Mouse (Mus musculus) CH12.LX (cell line): ENCODE data around the gene Zbtb38. TPM values are rescaled to one million over a fixed set of nuclear protein-coding genes. Genes with fewer than 3 reads are reported as not detected.

ENCODE experiments used
- DNase-seq: peaks from one replicate; pipeline ENCODE4 v3.0.0-alpha.2; 2013; ENCODE audit errors: extremely low read depth
- H3K27ac ChIP-seq: 2 replicates; pipeline ENCODE4 v1.5.1; 2012; ENCODE audit warnings: low read depth, mild to moderate bottlenecking, control low read depth, moderate library complexity; ENCODE audit not compliant: insufficient read depth
- H3K27me3 ChIP-seq: replicated peaks from 2 replicates; pipeline ENCODE3; 2012; ENCODE audit warnings: inconsistent platforms
- H3K36me3 ChIP-seq, 2 experiments: replicated peaks in 1 of 2; 2 replicates each; pipeline versions ENCODE3 to v1.6.1; 2012; ENCODE audit warnings: inconsistent platforms in 1 of 2, low read length in 1 of 2, mild to moderate bottlenecking in 1 of 2, mixed read lengths in 1 of 2, moderate library complexity in 1 of 2; ENCODE audit not compliant: control insufficient read depth in 1 of 2, insufficient read depth in 1 of 2
- H3K4me1 ChIP-seq, 2 experiments: 2 replicates each; pipeline ENCODE4 v1.6.1; 2012; ENCODE audit warnings: inconsistent platforms in 1 of 2, moderate library complexity in 1 of 2; ENCODE audit not compliant: insufficient read depth in 2 of 2, control insufficient read depth in 1 of 2
- H3K4me2 ChIP-seq: 2 replicates; pipeline ENCODE4 v1.6.1; 2012; ENCODE audit warnings: low read depth, mild to moderate bottlenecking, control low read depth; ENCODE audit not compliant: poor library complexity, insufficient read depth, severe bottlenecking
- H3K4me3 ChIP-seq, 3 experiments: fragments of 150-350 bp in 1 of 3; sonication (generic) in 1 of 3; replicated peaks in 1 of 3; 2 replicates each; pipeline versions ENCODE3 to v1.5.1; 2011 to 2012; ENCODE audit warnings: low read depth in 2 of 3, low read length in 2 of 3, mild to moderate bottlenecking in 2 of 3, moderate library complexity in 2 of 3, control low read depth in 1 of 3, improper control_type of control experiment in 1 of 3, inconsistent platforms in 1 of 3, mixed read lengths in 1 of 3; ENCODE audit not compliant: poor library complexity in 1 of 3
- H3K79me2 ChIP-seq: replicated peaks from 2 replicates; pipeline ENCODE4 v1.6.1; 2012; ENCODE audit warnings: mild to moderate bottlenecking, moderate library complexity; ENCODE audit not compliant: control insufficient read depth, poor library complexity, insufficient read depth, severe bottlenecking; ENCODE audit errors: extremely low read depth
- H3K9ac ChIP-seq: 2 replicates; pipeline ENCODE4 v1.6.1; 2012; ENCODE audit warnings: low read depth, mild to moderate bottlenecking, control low read depth, moderate library complexity; ENCODE audit not compliant: insufficient read depth
- H3K9me3 ChIP-seq: replicated peaks from 2 replicates; pipeline ENCODE3; 2012; ENCODE audit warnings: low read length, inconsistent platforms, mixed read lengths
- BHLHE40 ChIP-seq: IDR thresholded peaks from 2 replicates; pipeline ENCODE4 v1.6.1; 2011; ENCODE audit warnings: mild to moderate bottlenecking, low read depth, low read length, improper control_type of control experiment
- ETS1 ChIP-seq: conservative IDR thresholded peaks from 2 replicates; pipeline ENCODE4 v1.6.1; 2012; ENCODE audit warnings: low read depth, mild to moderate bottlenecking, inconsistent platforms, low read length, improper control_type of control experiment, moderate library complexity
- GABPA ChIP-seq: IDR thresholded peaks from 2 replicates; pipeline ENCODE4 v1.6.1; 2012; ENCODE audit warnings: low read depth, low read length, improper control_type of control experiment, inconsistent platforms; ENCODE audit not compliant: insufficient replicate concordance
- IRF4 ChIP-seq: IDR thresholded peaks from 2 replicates; pipeline ENCODE4 v1.6.1; 2014; ENCODE audit warnings: low read depth, mild to moderate bottlenecking, inconsistent platforms, low read length, improper control_type of control experiment
- JUN ChIP-seq: IDR thresholded peaks from 2 replicates; pipeline ENCODE4 v1.6.1; 2011; ENCODE audit warnings: low read depth, mild to moderate bottlenecking, low read length, improper control_type of control experiment, moderate library complexity; ENCODE audit not compliant: insufficient read depth
- MAX ChIP-seq: IDR thresholded peaks from 2 replicates; pipeline ENCODE4 v1.6.1; 2011; ENCODE audit warnings: low read length, improper control_type of control experiment
- MAZ ChIP-seq: IDR thresholded peaks from 2 replicates; pipeline ENCODE4 v1.6.1; 2012; ENCODE audit warnings: low read depth, mild to moderate bottlenecking, inconsistent platforms, low read length, improper control_type of control experiment, moderate library complexity
- NELFE ChIP-seq: IDR thresholded peaks from 2 replicates; pipeline ENCODE4 v1.6.1; 2011; ENCODE audit warnings: low read depth, low read length, improper control_type of control experiment
- POLR2A ChIP-seq: IDR thresholded peaks from 2 replicates; pipeline ENCODE4 v1.6.1; 2011; ENCODE audit warnings: low read depth, mild to moderate bottlenecking, improper control_type of control experiment, low read length
- RCOR1 ChIP-seq: conservative IDR thresholded peaks from 2 replicates; pipeline ENCODE4 v1.6.1; 2012; ENCODE audit warnings: low read depth, mild to moderate bottlenecking, inconsistent platforms, low read length, improper control_type of control experiment
- SMC3 ChIP-seq: IDR thresholded peaks from 2 replicates; pipeline ENCODE4 v1.6.1; 2011; ENCODE audit warnings: low read depth, low read length, improper control_type of control experiment
- UBTF ChIP-seq: IDR thresholded peaks from 2 replicates; pipeline ENCODE4 v1.6.1; 2012; ENCODE audit warnings: low read depth, mild to moderate bottlenecking, inconsistent platforms, low read length, improper control_type of control experiment, moderate library complexity
- USF1 ChIP-seq: IDR thresholded peaks from 2 replicates; pipeline ENCODE4 v1.6.1; 2014; ENCODE audit warnings: low read depth, mild to moderate bottlenecking, inconsistent platforms, low read length, improper control_type of control experiment
- USF2 ChIP-seq: conservative IDR thresholded peaks from 2 replicates; pipeline ENCODE4 v1.6.1; 2011; ENCODE audit warnings: low read depth, low read length, improper control_type of control experiment
- ZC3H11A ChIP-seq: IDR thresholded peaks from 2 replicates; pipeline ENCODE4 v1.6.1; 2012; ENCODE audit warnings: low read depth, mild to moderate bottlenecking, inconsistent platforms, low read length, improper control_type of control experiment
- ZMIZ1 ChIP-seq: IDR thresholded peaks from 2 replicates; pipeline ENCODE4 v1.6.1; 2012; ENCODE audit warnings: low read depth, mild to moderate bottlenecking, inconsistent platforms, low read length, improper control_type of control experiment
- dilution Hi-C: fragments of 300-500 bp; cut with MboI; formaldehyde crosslinking; loops from 2 replicates; pipeline ENCODE4 v1.14.3; 2020; ENCODE audit warnings: low sequenced_read_pairs; ENCODE audit not compliant: extremely low pct_unique_long_range_greater_than_20kb, extremely low pct_ligation_motif_present
- in situ Hi-C: fragments of 300-500 bp; cut with MboI; formaldehyde crosslinking; loops from 3 replicates; pipeline ENCODE4 v1.14.3; 2019; ENCODE audit warnings: low sequenced_read_pairs, low pct_ligation_motif_present, low pct_unique_long_range_greater_than_20kb, mixed read lengths
- polyA plus RNA-seq: library from polyadenylated mRNA; unstranded; fragments of >175 nt; gene quantifications from 2 replicates; pipeline ENCODE4 v1.2.1, GENCODE M21; 2012; ENCODE audit warnings: low read depth; ENCODE audit not compliant: insufficient read length
- total RNA-seq, 2 experiments: library from RNA; depleted of rRNA; stranded (reverse); fragments of 300-350 nt in 1 of 2; fragments of >200 nt in 1 of 2; gene quantifications; 2 replicates each; pipeline ENCODE4 v1.2.3; 2012 to 2014

Gene Zbtb38
- total and polyA plus RNA-seq, 3 experiments, result 51.7 to 102 (median 68.8) TPM

DNA sequence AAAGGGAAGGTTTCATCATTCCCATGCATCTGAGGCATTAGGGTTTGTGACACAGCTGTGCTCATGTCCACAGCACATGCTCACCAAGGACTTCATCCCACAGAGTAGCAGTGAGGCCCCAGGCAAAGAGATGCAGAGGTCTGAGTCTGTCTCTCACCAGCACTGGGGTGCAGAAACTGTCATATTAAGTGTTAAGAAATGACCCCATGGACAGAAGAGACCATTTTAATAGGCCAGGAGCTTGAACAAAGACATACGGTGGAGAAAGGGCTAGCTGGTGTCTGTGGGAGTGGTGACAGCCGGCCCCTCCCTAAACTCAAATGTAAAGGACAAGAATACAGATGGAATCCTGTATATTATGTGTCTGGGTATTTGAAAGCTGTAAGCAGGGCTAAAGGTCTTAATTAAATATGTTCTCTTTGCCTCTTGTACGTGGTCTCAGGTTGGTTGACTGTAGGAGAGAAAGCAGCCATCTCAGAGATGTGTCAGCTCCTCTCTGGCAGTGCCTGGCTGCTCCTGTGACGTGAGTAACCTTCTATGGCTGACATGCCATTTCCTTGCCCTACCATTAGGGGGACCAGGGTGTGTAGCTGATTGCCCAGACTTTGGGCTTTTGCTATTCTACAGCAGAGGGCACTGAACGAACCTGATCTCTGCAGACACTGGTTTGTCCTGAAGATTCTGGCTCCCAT, 77.4 kb downstream of the Zbtb38 start (continued):
- TF ChIP-seq BHLHE40, result no peak
- TF ChIP-seq SMC3, result peak; percentile 89
- TF ChIP-seq MAZ, result no peak
- TF ChIP-seq UBTF, result no peak
- peak; percentile 63 for TF ChIP-seq IRF4
- TF ChIP-seq USF1, result no peak
- TF ChIP-seq ZMIZ1, result no peak
- TF ChIP-seq POLR2A, result 0 out of 2 replicates have a peak, but pooled peaks have one; percentile 15
- TF ChIP-seq MAX, result no peak
- no peak; the same call in 1 of the 2 replicates for TF ChIP-seq NELFE
- TF ChIP-seq JUN, result no peak
- no peak for TF ChIP-seq ETS1
- no peak for TF ChIP-seq USF2
- TF ChIP-seq, all 38 proteins: peak for 10

DNA sequence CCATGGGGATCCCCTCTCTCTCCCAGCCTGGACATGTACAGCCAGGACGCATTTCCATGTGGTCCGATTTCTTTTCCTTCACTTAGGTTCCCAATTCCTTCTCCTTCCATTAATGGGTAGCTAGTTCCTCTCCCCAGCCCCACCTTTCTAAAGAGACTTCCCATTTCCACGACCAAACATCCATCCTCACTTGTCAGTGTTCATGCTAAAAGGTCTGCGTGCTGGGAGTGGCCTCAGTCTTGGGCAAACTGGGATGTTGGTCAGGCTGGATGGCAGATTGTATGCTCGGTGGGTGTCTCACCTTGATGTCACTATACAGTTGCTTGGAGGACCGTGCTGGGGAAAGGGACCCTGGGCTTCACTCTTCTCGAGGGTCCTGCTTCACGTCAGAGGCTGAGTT, 78.3 kb downstream of the Zbtb38 start:
- no peaks in the 10 kb centered on the region for H3K36me3 ChIP-seq
- no peak overlapping the region for H3K27ac ChIP-seq
- in situ Hi-C loops (loop anchor here (5.0 to 10.0 kb wide), 3 partner anchors 83 to 390 kb away; no protein-coding TSS in a partner anchor), dilution Hi-C loops (no loop called here)
- no peaks in the 10 kb centered on the region for H3K27me3 ChIP-seq
- no peak overlapping the region for H3K4me2 ChIP-seq
- H3K4me3 ChIP-seq, result no peak overlapping the region
- H3K9me3 ChIP-seq, result no peaks in the 10 kb centered on the region
- peaks cover 3 to 37% of the 10 kb centered on the region in 2 experiments; a peak in 3 of 4 replicates for H3K4me1 ChIP-seq
- DNase-seq, result no peak
- TF ChIP-seq GABPA (no peak), RCOR1 (no peak), ZC3H11A (no peak), MAX (no peak)
- no peak overlapping the region for H3K9ac ChIP-seq
- H3K79me2 ChIP-seq, result no peaks in the 10 kb centered on the region

- in situ Hi-C loops, result loop anchor here (5.0 to 10.0 kb wide), 3 partner anchors 85 to 388 kb away; no protein-coding TSS in a partner anchor
- Histone ChIP-seq H3K9ac (no peak overlapping the region), H3K4me1 (peaks cover 3 to 38% of the 10 kb centered on the region in 2 experiments; a peak in 3 of 4 replicates), H3K36me3 (no peaks in the 10 kb centered on the region), H3K79me2 (no peaks in the 10 kb centered on the region)
- TF ChIP-seq MAZ, result no peak
- TF ChIP-seq, all 38 proteins: peak for 0
- H3K27ac ChIP-seq, result no peak overlapping the region
- dilution Hi-C loops, result no loop called here
- no peak overlapping the region for H3K4me2 ChIP-seq
- H3K27me3 ChIP-seq, result no peaks in the 10 kb centered on the region
- DNase-seq, result no peak
- H3K4me3 ChIP-seq, result no peak overlapping the region
- H3K9me3 ChIP-seq, result no peaks in the 10 kb centered on the region
These were observed 80.2 kb downstream of the Zbtb38 start for GRCm38 (mm10) chr9:96672466-96672865.
